Mouse (Mus musculus) CH12.LX (cell line): ENCODE measurements around the gene Tmco4. TPM values are rescaled to one million over a fixed set of nuclear protein-coding genes. Genes with fewer than 3 reads are reported as not detected.

Experiments used
- DNase-seq: peaks from one replicate; pipeline ENCODE4 v3.0.0-alpha.2; 2013; ENCODE audit errors: extremely low read depth
- H3K27ac ChIP-seq: 2 replicates; pipeline ENCODE4 v1.5.1; 2012; ENCODE audit warnings: low read depth, mild to moderate bottlenecking, control low read depth, moderate library complexity; ENCODE audit not compliant: insufficient read depth
- H3K27me3 ChIP-seq: replicated peaks from 2 replicates; pipeline ENCODE3; 2012; ENCODE audit warnings: inconsistent platforms
- H3K36me3 ChIP-seq, 2 experiments: replicated peaks in 1 of 2; 2 replicates each; pipeline versions ENCODE3 to v1.6.1; 2012; ENCODE audit warnings: inconsistent platforms in 1 of 2, low read length in 1 of 2, mild to moderate bottlenecking in 1 of 2, mixed read lengths in 1 of 2, moderate library complexity in 1 of 2; ENCODE audit not compliant: control insufficient read depth in 1 of 2, insufficient read depth in 1 of 2
- H3K4me1 ChIP-seq, 2 experiments: 2 replicates each; pipeline ENCODE4 v1.6.1; 2012; ENCODE audit warnings: inconsistent platforms in 1 of 2, moderate library complexity in 1 of 2; ENCODE audit not compliant: insufficient read depth in 2 of 2, control insufficient read depth in 1 of 2
- H3K4me2 ChIP-seq: 2 replicates; pipeline ENCODE4 v1.6.1; 2012; ENCODE audit warnings: low read depth, mild to moderate bottlenecking, control low read depth; ENCODE audit not compliant: poor library complexity, insufficient read depth, severe bottlenecking
- H3K4me3 ChIP-seq, 3 experiments: fragments of 150-350 bp in 1 of 3; sonication (generic) in 1 of 3; replicated peaks in 1 of 3; 2 replicates each; pipeline versions ENCODE3 to v1.5.1; 2011 to 2012; ENCODE audit warnings: low read depth in 2 of 3, low read length in 2 of 3, mild to moderate bottlenecking in 2 of 3, moderate library complexity in 2 of 3, control low read depth in 1 of 3, improper control_type of control experiment in 1 of 3, inconsistent platforms in 1 of 3, mixed read lengths in 1 of 3; ENCODE audit not compliant: poor library complexity in 1 of 3
- H3K79me2 ChIP-seq: replicated peaks from 2 replicates; pipeline ENCODE4 v1.6.1; 2012; ENCODE audit warnings: mild to moderate bottlenecking, moderate library complexity; ENCODE audit not compliant: control insufficient read depth, poor library complexity, insufficient read depth, severe bottlenecking; ENCODE audit errors: extremely low read depth
- H3K9ac ChIP-seq: 2 replicates; pipeline ENCODE4 v1.6.1; 2012; ENCODE audit warnings: low read depth, mild to moderate bottlenecking, control low read depth, moderate library complexity; ENCODE audit not compliant: insufficient read depth
- H3K9me3 ChIP-seq: replicated peaks from 2 replicates; pipeline ENCODE3; 2012; ENCODE audit warnings: low read length, inconsistent platforms, mixed read lengths
- BHLHE40 ChIP-seq: IDR thresholded peaks from 2 replicates; pipeline ENCODE4 v1.6.1; 2011; ENCODE audit warnings: mild to moderate bottlenecking, low read depth, low read length, improper control_type of control experiment
- CHD1 ChIP-seq: IDR thresholded peaks from 2 replicates; pipeline ENCODE4 v1.6.1; 2012; ENCODE audit warnings: low read depth, low read length, improper control_type of control experiment, inconsistent platforms
- CHD2 ChIP-seq: IDR thresholded peaks from 2 replicates; pipeline ENCODE4 v1.6.1; 2011; ENCODE audit warnings: low read length, improper control_type of control experiment
- CTCF ChIP-seq, 2 experiments: IDR thresholded peaks in 1 of 2; conservative IDR thresholded peaks in 1 of 2; 2 replicates each; pipeline ENCODE4 v1.5.1; 2011 to 2012; ENCODE audit warnings: low read depth in 2 of 2, low read length in 2 of 2, improper control_type of control experiment in 1 of 2, inconsistent platforms in 1 of 2, mild to moderate bottlenecking in 1 of 2, moderate library complexity in 1 of 2
- E2F4 ChIP-seq: IDR thresholded peaks from 2 replicates; pipeline ENCODE4 v1.6.1; 2011; ENCODE audit warnings: low read depth, low read length, improper control_type of control experiment; ENCODE audit not compliant: insufficient replicate concordance
- EP300 ChIP-seq: IDR thresholded peaks from 2 replicates; pipeline ENCODE4 v1.6.1; 2011; ENCODE audit warnings: low read length, improper control_type of control experiment
- ETS1 ChIP-seq: conservative IDR thresholded peaks from 2 replicates; pipeline ENCODE4 v1.6.1; 2012; ENCODE audit warnings: low read depth, mild to moderate bottlenecking, inconsistent platforms, low read length, improper control_type of control experiment, moderate library complexity
- GABPA ChIP-seq: IDR thresholded peaks from 2 replicates; pipeline ENCODE4 v1.6.1; 2012; ENCODE audit warnings: low read depth, low read length, improper control_type of control experiment, inconsistent platforms; ENCODE audit not compliant: insufficient replicate concordance
- HCFC1 ChIP-seq: IDR thresholded peaks from 2 replicates; pipeline ENCODE4 v1.6.1; 2012; ENCODE audit warnings: low read depth, mild to moderate bottlenecking, inconsistent platforms, low read length, improper control_type of control experiment
- IRF4 ChIP-seq: IDR thresholded peaks from 2 replicates; pipeline ENCODE4 v1.6.1; 2014; ENCODE audit warnings: low read depth, mild to moderate bottlenecking, inconsistent platforms, low read length, improper control_type of control experiment
- JUN ChIP-seq: IDR thresholded peaks from 2 replicates; pipeline ENCODE4 v1.6.1; 2011; ENCODE audit warnings: low read depth, mild to moderate bottlenecking, low read length, improper control_type of control experiment, moderate library complexity; ENCODE audit not compliant: insufficient read depth
- KAT2A ChIP-seq: IDR thresholded peaks from 2 replicates; pipeline ENCODE4 v1.6.1; 2012; ENCODE audit warnings: low read length, improper control_type of control experiment, inconsistent platforms; ENCODE audit not compliant: insufficient replicate concordance
- MAFK ChIP-seq: IDR thresholded peaks from 2 replicates; pipeline ENCODE4 v1.6.1; 2011; ENCODE audit warnings: low read length, improper control_type of control experiment; ENCODE audit not compliant: insufficient replicate concordance
- MAX ChIP-seq: IDR thresholded peaks from 2 replicates; pipeline ENCODE4 v1.6.1; 2011; ENCODE audit warnings: low read length, improper control_type of control experiment
- MAZ ChIP-seq: IDR thresholded peaks from 2 replicates; pipeline ENCODE4 v1.6.1; 2012; ENCODE audit warnings: low read depth, mild to moderate bottlenecking, inconsistent platforms, low read length, improper control_type of control experiment, moderate library complexity
- MEF2A ChIP-seq: IDR thresholded peaks from 2 replicates; pipeline ENCODE4 v1.6.1; 2014; ENCODE audit warnings: low read depth, mild to moderate bottlenecking, inconsistent platforms, low read length, improper control_type of control experiment, borderline replicate concordance
- RAD21 ChIP-seq: IDR thresholded peaks from 2 replicates; pipeline ENCODE4 v1.6.1; 2011; ENCODE audit warnings: low read depth, mild to moderate bottlenecking, low read length, improper control_type of control experiment, moderate library complexity
- RCOR1 ChIP-seq: conservative IDR thresholded peaks from 2 replicates; pipeline ENCODE4 v1.6.1; 2012; ENCODE audit warnings: low read depth, mild to moderate bottlenecking, inconsistent platforms, low read length, improper control_type of control experiment
- UBTF ChIP-seq: IDR thresholded peaks from 2 replicates; pipeline ENCODE4 v1.6.1; 2012; ENCODE audit warnings: low read depth, mild to moderate bottlenecking, inconsistent platforms, low read length, improper control_type of control experiment, moderate library complexity
- ZC3H11A ChIP-seq: IDR thresholded peaks from 2 replicates; pipeline ENCODE4 v1.6.1; 2012; ENCODE audit warnings: low read depth, mild to moderate bottlenecking, inconsistent platforms, low read length, improper control_type of control experiment
- ZKSCAN1 ChIP-seq: IDR thresholded peaks from 2 replicates; pipeline ENCODE4 v1.6.1; 2012; ENCODE audit warnings: low read depth, inconsistent platforms, low read length, improper control_type of control experiment, borderline replicate concordance
- ZNF384 ChIP-seq: IDR thresholded peaks from 2 replicates; pipeline ENCODE4 v1.6.1; 2012; ENCODE audit warnings: low read depth, low read length, improper control_type of control experiment, inconsistent platforms
- dilution Hi-C: fragments of 300-500 bp; cut with MboI; formaldehyde crosslinking; loops from 2 replicates; pipeline ENCODE4 v1.14.3; 2020; ENCODE audit warnings: low sequenced_read_pairs; ENCODE audit not compliant: extremely low pct_unique_long_range_greater_than_20kb, extremely low pct_ligation_motif_present
- in situ Hi-C: fragments of 300-500 bp; cut with MboI; formaldehyde crosslinking; loops from 3 replicates; pipeline ENCODE4 v1.14.3; 2019; ENCODE audit warnings: low sequenced_read_pairs, low pct_ligation_motif_present, low pct_unique_long_range_greater_than_20kb, mixed read lengths
- polyA plus RNA-seq: library from polyadenylated mRNA; unstranded; fragments of >175 nt; gene quantifications from 2 replicates; pipeline ENCODE4 v1.2.1, GENCODE M21; 2012; ENCODE audit warnings: low read depth; ENCODE audit not compliant: insufficient read length
- total RNA-seq, 2 experiments: library from RNA; depleted of rRNA; stranded (reverse); fragments of 300-350 nt in 1 of 2; fragments of >200 nt in 1 of 2; gene quantifications; 2 replicates each; pipeline ENCODE4 v1.2.3; 2012 to 2014

Tmco4 gene
- total and polyA plus RNA-seq, 3 experiments = 20.3 to 22.2 (median 21.7) TPM

- H3K4me1 ChIP-seq = no peaks in the 10 kb centered on the region
- DNase-seq = no peak
- H3K36me3 ChIP-seq = peaks cover 19 to 88% of the 10 kb centered on the region in 2 experiments
- peaks cover 14% of the 10 kb centered on the region for H3K9me3 ChIP-seq
- no peaks in the 10 kb centered on the region for H3K79me2 ChIP-seq
- no peaks in the 10 kb centered on the region for H3K27me3 ChIP-seq
- TF ChIP-seq MEF2A (no peak), MAFK (no peak), MAZ (no peak), ZNF384 (no peak), GABPA (no peak), UBTF (no peak), CTCF (conservative IDR thresholded peaks at IDR 0.05 in 1 of 2, IDR thresholded peaks at IDR 0.05 in 1 of 2; ENCODE audit: low read depth in 2 of 2, low read length in 2 of 2) (no peak), BHLHE40 (no peak), RAD21 (no peak), E2F4 (no peak), EP300 (no peak), JUN (no peak), KAT2A (no peak), IRF4 (no peak), ZC3H11A (no peak), MAX (no peak), ETS1 (no peak), CHD1 (no peak)
- no peak overlapping the region for H3K4me2 ChIP-seq
- H3K27ac ChIP-seq = no peak overlapping the region
- dilution Hi-C loops = no loop called here
- in situ Hi-C loops = no loop called here
- no peak overlapping the region for H3K4me3 ChIP-seq
- H3K9ac ChIP-seq = no peak overlapping the region
Observed at GRCm38 (mm10) chr4:139034942-139035341, 62.3 kb downstream of the Tmco4 start.

DNA sequence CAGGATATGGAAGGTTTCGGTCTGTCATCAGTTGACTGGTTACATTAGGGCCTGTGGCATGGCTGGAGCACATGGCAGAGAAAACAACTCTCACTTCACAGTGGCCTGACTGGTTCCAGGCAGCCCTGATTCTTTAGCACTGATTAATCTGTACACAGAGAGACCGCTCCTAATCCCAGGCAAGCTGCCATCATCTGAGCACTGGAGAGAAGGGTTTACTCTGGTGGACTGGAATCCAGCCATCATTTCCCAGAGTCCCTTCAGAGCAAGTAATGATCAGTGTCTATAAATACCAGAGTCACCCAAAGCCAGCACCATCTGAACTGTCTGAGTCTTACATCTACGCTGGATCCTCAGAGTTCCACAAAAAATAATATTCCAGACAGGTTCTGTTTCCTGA, 63.1 kb downstream of the Tmco4 start:
- no peaks in the 10 kb centered on the region for H3K4me1 ChIP-seq
- H3K4me3 ChIP-seq = no peak overlapping the region
- no peak for DNase-seq
- H3K27me3 ChIP-seq = no peaks in the 10 kb centered on the region
- dilution Hi-C loops = no loop called here
- no peaks in the 10 kb centered on the region for H3K79me2 ChIP-seq
- peaks cover 14% of the 10 kb centered on the region for H3K9me3 ChIP-seq
- in situ Hi-C loops = no loop called here
- H3K4me2 ChIP-seq = no peak overlapping the region
- H3K9ac ChIP-seq = no peak overlapping the region
- peaks cover 17 to 83% of the 10 kb centered on the region in 2 experiments for H3K36me3 ChIP-seq
- no peak overlapping the region for H3K27ac ChIP-seq
- TF ChIP-seq HCFC1 (no peak), RAD21 (no peak), ZNF384 (no peak), CHD2 (no peak), RCOR1 (no peak), MAZ (no peak), ZKSCAN1 (no peak), KAT2A (no peak), CHD1 (no peak)
